Mouse (Mus musculus) liver, embryonic 14.5 days (tissue): ENCODE data around the gene H1foo. TPM values are rescaled to one million over a fixed set of nuclear protein-coding genes. Genes with fewer than 3 reads are reported as not detected.
A peak's percentile ranks its signal among the peaks of the same experiment; 100 is the strongest.

Source experiments
- ATAC-seq: fragments of 200-750 bp; cut with Nextera tagmentation; 2 replicates; pipeline ENCODE4 v1.8.0; 2017; ENCODE audit warnings: moderate number of reproducible peaks, mild to moderate bottlenecking, moderate library complexity; ENCODE audit not compliant: insufficient read depth
- DNase-seq, 3 experiments: peaks; one replicate each; pipeline ENCODE4 v3.0.0-alpha.2; 2012 to 2013; ENCODE audit warnings: low read depth in 3 of 3, low spot score in 3 of 3
- H3K27ac ChIP-seq: fragments of 300-500 bp; sonication (generic); 2 replicates; pipeline ENCODE4 v1.5.1; 2014; ENCODE audit warnings: moderate library complexity, mild to moderate bottlenecking, control low read depth, inconsistent platforms
- H3K27me3 ChIP-seq: fragments of 300-500 bp; sonication (generic); 2 replicates; pipeline ENCODE4 v1.6.1; 2014; ENCODE audit warnings: mild to moderate bottlenecking, low read length, moderate library complexity; ENCODE audit not compliant: control insufficient read depth, insufficient read depth
- H3K36me3 ChIP-seq: fragments of 300-500 bp; sonication (generic); replicated peaks from 2 replicates; pipeline ENCODE4 v1.6.1; 2014; ENCODE audit warnings: low read depth; ENCODE audit not compliant: control insufficient read depth, insufficient read depth
- H3K4me1 ChIP-seq, 2 experiments: fragments of 200-500 bp in 1 of 2; fragments of 300-500 bp in 1 of 2; sonication (generic) in 1 of 2; replicated peaks; 2 replicates each; pipeline ENCODE4 v1.6.1; 2012 to 2014; ENCODE audit warnings: antibody characterized with exemption in 1 of 2, inconsistent platforms in 1 of 2, low read length in 1 of 2; ENCODE audit not compliant: control insufficient read depth in 2 of 2, insufficient read depth in 2 of 2
- H3K4me2 ChIP-seq: fragments of 300-500 bp; sonication (generic); 2 replicates; pipeline ENCODE4 v1.6.1; 2014; ENCODE audit warnings: low read depth, mild to moderate bottlenecking, control low read depth, moderate library complexity
- H3K4me3 ChIP-seq, 2 experiments: fragments of 200-500 bp in 1 of 2; fragments of 300-500 bp in 1 of 2; sonication (generic) in 1 of 2; 2 replicates each; pipeline ENCODE4 v1.5.1; 2012 to 2014; ENCODE audit warnings: low read depth in 2 of 2, low read length in 2 of 2, mild to moderate bottlenecking in 2 of 2, control low read depth in 1 of 2, inconsistent platforms in 1 of 2, moderate library complexity in 1 of 2; ENCODE audit not compliant: insufficient read depth in 1 of 2
- H3K9ac ChIP-seq: fragments of 300-500 bp; sonication (generic); replicated peaks from 2 replicates; pipeline ENCODE4 v1.6.1; 2014; ENCODE audit warnings: mild to moderate bottlenecking, control low read depth, moderate library complexity
- H3K9me3 ChIP-seq: fragments of 300-500 bp; sonication (generic); 2 replicates; pipeline ENCODE4 v1.6.1; 2016; ENCODE audit warnings: low read length, mixed read lengths; ENCODE audit not compliant: control insufficient read depth
- CTCF ChIP-seq: IDR thresholded peaks from 2 replicates; pipeline ENCODE4 v1.5.1; 2016; ENCODE audit warnings: antibody characterized with exemption, low read depth, control low read depth
- EP300 ChIP-seq: IDR thresholded peaks from 2 replicates; pipeline ENCODE4 v1.6.1; 2016; ENCODE audit warnings: antibody characterized with exemption, low read depth
- WGBS: fragments of 180-500 bp; shearing (Covaris S2); extraction: QIAGEN DNeasy Blood & Tissue Kit; methylation state at CpG from one replicate; pipeline ENCODE4 v1.1.7; 2014; ENCODE audit not compliant: insufficient replicate concordance; 5-methylcytosine and 5-hydroxymethylcytosine counted together
- polyA plus RNA-seq, 2 experiments: library from polyadenylated mRNA; depleted of rRNA in 1 of 2; stranded (reverse) in 1 of 2; unstranded in 1 of 2; fragments of >200 nt; fragmentation: Nextera tagmentation in 1 of 2; extraction: Ambion mirVana in 1 of 2; gene quantifications; 2 replicates each; pipeline versions ENCODE4 v1.2.1 to v1.2.3; 2012 to 2014

The H1foo gene
- polyA plus RNA-seq, 2 experiments = not detected

DNA sequence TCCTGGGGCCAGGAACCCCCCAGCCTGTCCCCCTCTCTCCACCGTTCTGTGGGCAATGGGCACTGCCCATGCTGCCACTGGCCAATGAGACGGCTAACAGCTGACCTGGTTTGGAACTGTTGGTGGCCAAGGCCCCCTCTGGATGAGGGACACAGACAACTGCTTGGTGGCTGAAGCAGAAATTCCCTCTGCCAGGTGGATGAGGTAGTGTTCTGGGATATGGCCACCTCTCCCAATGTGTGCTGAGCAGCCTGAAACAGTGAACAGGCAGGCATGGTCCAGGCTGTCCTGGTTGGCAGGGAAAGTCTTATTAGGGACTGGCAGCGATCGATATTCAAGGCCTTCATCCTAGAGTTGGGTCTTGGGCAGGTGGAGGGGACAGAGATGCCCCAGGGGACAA is 10.4 kb downstream of the H1foo start:
- no peak overlapping the region for H3K27ac ChIP-seq
- H3K27me3 ChIP-seq = no peaks in the 10 kb centered on the region
- H3K4me2 ChIP-seq = no peak overlapping the region
- no peak for ATAC-seq
- H3K4me3 ChIP-seq = no peak overlapping the region
- 0 out of 4 replicates have a peak, but pooled peaks cover 0 to 4% of the 10 kb centered on the region in 2 experiments for H3K4me1 ChIP-seq
- no peak for DNase-seq
- WGBS = 73% methylated on average over 4 of the region's 4 CpGs
- no peaks in the 10 kb centered on the region for H3K9me3 ChIP-seq
- H3K9ac ChIP-seq = no peak overlapping the region
- TF ChIP-seq CTCF (no peak), EP300 (no peak)
- no peaks in the 10 kb centered on the region for H3K36me3 ChIP-seq

GRCm38 (mm10) chr6:115955664-115956063 is 10.9 kb downstream of the H1foo start:
- Histone ChIP-seq H3K4me2 (no peak overlapping the region), H3K4me3 (no peak overlapping the region), H3K4me1 (0 out of 4 replicates have a peak, but pooled peaks cover 0 to 4% of the 10 kb centered on the region in 2 experiments), H3K9ac (no peak overlapping the region), H3K9me3 (no peaks in the 10 kb centered on the region), H3K27ac (no peak overlapping the region), H3K27me3 (no peaks in the 10 kb centered on the region), H3K36me3 (no peaks in the 10 kb centered on the region)
- TF ChIP-seq EP300 (no peak), CTCF (no peak)
- no peak for DNase-seq
- WGBS = 66% methylated on average over 11 of the region's 11 CpGs
- no peak for ATAC-seq

- no peak overlapping the region for H3K4me2 ChIP-seq
- WGBS = 81% methylated on average over 13 of the region's 13 CpGs
- TF ChIP-seq CTCF (no peak), EP300 (no peak)
- DNase-seq (no peak), ATAC-seq (no peak)
- no peaks in the 10 kb centered on the region for H3K9me3 ChIP-seq
- no peaks in the 10 kb centered on the region for H3K27me3 ChIP-seq
- H3K9ac ChIP-seq = no peak overlapping the region
- H3K4me3 ChIP-seq = no peak overlapping the region
- H3K4me1 ChIP-seq = 0 out of 4 replicates have a peak, but pooled peaks cover 0 to 4% of the 10 kb centered on the region in 2 experiments
- H3K36me3 ChIP-seq = no peaks in the 10 kb centered on the region
- H3K27ac ChIP-seq = no peak overlapping the region
Observed at GRCm38 (mm10) chr6:115956418-115956921, 11.7 kb downstream of the H1foo start.

DNA sequence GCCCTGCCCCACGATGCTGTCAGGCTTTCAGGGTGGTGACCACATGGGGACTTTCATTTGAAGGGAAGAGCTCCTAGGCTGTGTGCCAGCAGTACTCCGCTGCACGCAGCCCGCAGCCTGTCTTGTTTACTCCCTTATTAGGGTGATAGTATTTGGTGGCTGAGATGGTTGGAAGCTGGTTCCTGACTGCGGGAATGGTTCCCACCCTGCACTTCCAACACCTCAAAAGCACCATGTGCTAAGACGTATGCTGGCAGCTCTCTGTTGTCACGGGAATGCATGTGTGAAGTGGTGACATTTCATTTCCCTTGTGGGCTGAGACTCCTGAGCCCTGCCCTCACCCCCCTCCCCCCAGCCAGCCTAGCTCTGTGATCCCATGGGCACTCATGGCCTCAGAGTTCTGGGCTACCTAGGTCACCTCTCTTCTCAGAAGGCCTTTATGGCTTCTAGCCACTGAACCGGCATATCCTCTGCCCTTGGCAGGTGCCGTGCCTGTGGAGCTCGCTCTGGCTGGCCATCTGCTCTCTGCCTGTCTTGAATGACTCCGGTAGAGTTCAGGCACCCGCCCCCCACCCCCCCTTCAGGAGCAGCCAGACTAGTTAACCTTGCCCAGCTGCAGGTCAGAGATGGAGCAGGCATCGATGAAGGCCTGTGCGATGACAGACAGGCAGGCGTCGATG is 12.3 kb downstream of the H1foo start:
- 0 out of 4 replicates have a peak, but pooled peaks cover 0 to 4% of the 10 kb centered on the region in 2 experiments for H3K4me1 ChIP-seq
- H3K36me3 ChIP-seq = no peaks in the 10 kb centered on the region
- no peaks in the 10 kb centered on the region for H3K9me3 ChIP-seq
- TF ChIP-seq EP300 (no peak), CTCF (no peak)
- 0 out of 2 replicates have a peak, but pooled peaks have one; percentile 9 for ATAC-seq
- no peaks in the 10 kb centered on the region for H3K27me3 ChIP-seq
- H3K9ac ChIP-seq = no peak overlapping the region
- 68% methylated on average over 16 of the region's 16 CpGs for WGBS
- H3K27ac ChIP-seq = no peak overlapping the region
- no peak overlapping the region for H3K4me3 ChIP-seq
- H3K4me2 ChIP-seq = no peak overlapping the region
- no peak for DNase-seq

GRCm38 (mm10) chr6:115957681-115958080 is 12.9 kb downstream of the H1foo start:
- Histone ChIP-seq H3K4me1 (0 out of 4 replicates have a peak, but pooled peaks cover 0 to 4% of the 10 kb centered on the region in 2 experiments), H3K4me3 (no peak overlapping the region), H3K27me3 (no peaks in the 10 kb centered on the region), H3K4me2 (no peak overlapping the region), H3K9me3 (no peaks in the 10 kb centered on the region), H3K27ac (no peak overlapping the region), H3K36me3 (no peaks in the 10 kb centered on the region), H3K9ac (no peak overlapping the region)
- 53% methylated on average over 6 of the region's 6 CpGs for WGBS
- TF ChIP-seq CTCF = no peak
- no peak for TF ChIP-seq EP300
- DNase-seq (no peak), ATAC-seq (no peak)
